Mouse (Mus musculus): ENCODE measurements around the gene Ccdc116. TPM values are rescaled to one million over a fixed set of nuclear protein-coding genes. Genes with fewer than 3 reads are reported as not detected.
A peak's percentile ranks its signal among the peaks of the same experiment; 100 is the strongest.
"Not testable (repeated sequence)": the region's sequence is repeated elsewhere in the genome, so short reads cannot be mapped to it uniquely, and the experiment has no call there.

The Ccdc116 gene
- total RNA-seq (2021) = under 1 TPM in 1 of 2 experiments, not detected in 1; 0.19 TPM
- long read RNA-seq, experiment 1 = 0 reads
- long read RNA-seq, experiment 2 = 0 reads

GRCm38 (mm10) chr16:17146772-17147235 is at the start of gene Ccdc116:
Gene Ccdc116 (minus strand): TSS chr16:17147229.
- DNase-seq = peak; percentile 68

- no peak for DNase-seq
Observed at GRCm38 (mm10) chr16:17193823-17194222, 46.8 kb upstream of the Ccdc116 start.

GRCm38 (mm10) chr16:17185475-17185874 is 38.4 kb upstream of the Ccdc116 start:
- DNase-seq = no peak

- DNase-seq = peak; percentile 55
Observed at GRCm38 (mm10) chr16:17183003-17183402, 36.0 kb upstream of the Ccdc116 start.

GRCm38 (mm10) chr16:17182136-17182535 is 35.1 kb upstream of the Ccdc116 start:
- no peak for DNase-seq

- peak; percentile 48 for DNase-seq
Observed at GRCm38 (mm10) chr16:17181382-17181781, 34.4 kb upstream of the Ccdc116 start.

GRCm38 (mm10) chr16:17179706-17180105 is 32.7 kb upstream of the Ccdc116 start:
- DNase-seq = no peak

- DNase-seq = no peak
Observed at GRCm38 (mm10) chr16:17177623-17178170, 30.7 kb upstream of the Ccdc116 start.

GRCm38 (mm10) chr16:17175765-17176164 is 28.7 kb upstream of the Ccdc116 start:
- no peak for DNase-seq

GRCm38 (mm10) chr16:17168049-17168448 is 21.0 kb upstream of the Ccdc116 start:
- DNase-seq = no peak

GRCm38 (mm10) chr16:17167179-17167578 is 20.1 kb upstream of the Ccdc116 start:
- no peak for DNase-seq

GRCm38 (mm10) chr16:17165478-17165877 is 18.4 kb upstream of the Ccdc116 start:
- DNase-seq = not testable (repeated sequence)

- no peak for DNase-seq
Observed at GRCm38 (mm10) chr16:17154346-17154745, 7.3 kb upstream of the Ccdc116 start.

GRCm38 (mm10) chr16:17151874-17152273 is 4.8 kb upstream of the Ccdc116 start:
- no peak for DNase-seq

GRCm38 (mm10) chr16:17150520-17151258 is 3.7 kb upstream of the Ccdc116 start:
- DNase-seq = no peak

- peak; percentile 18 for DNase-seq
Observed at GRCm38 (mm10) chr16:17148084-17148483, 1.1 kb upstream of the Ccdc116 start.

- DNase-seq = no peak
Observed at GRCm38 (mm10) chr16:17147391-17147929, 431 bp upstream of the Ccdc116 start.

GRCm38 (mm10) chr16:17144339-17144738 is 2.7 kb downstream of the Ccdc116 start, which contains the start of gene Ydjc:
Gene Ydjc (plus strand): TSS chr16:17144621.
- DNase-seq = no peak

- DNase-seq = no peak
Observed at GRCm38 (mm10) chr16:17137355-17137754, 9.7 kb downstream of the Ccdc116 start.

- no peak for DNase-seq
Observed at GRCm38 (mm10) chr16:17132906-17133200, 14.2 kb downstream of the Ccdc116 start.

GRCm38 (mm10) chr16:17132089-17132905 is 14.7 kb downstream of the Ccdc116 start, which contains the start of gene Sdf2l1:
Gene Sdf2l1 (minus strand): TSS chr16:17132383.
- DNase-seq = peak; percentile 96

Data from gastrocnemius, postnatal 25 days (tissue).